Mouse (Mus musculus) neural tube, embryonic 11.5 days (tissue): ENCODE data around the gene Fibcd1. TPM values are rescaled to one million over a fixed set of nuclear protein-coding genes. Genes with fewer than 3 reads are reported as not detected.

ENCODE experiments used
- ATAC-seq: fragments of 200-750 bp; cut with Nextera tagmentation; 2 replicates; pipeline ENCODE4 v1.8.0; 2017; ENCODE audit warnings: moderate number of reproducible peaks, mild to moderate bottlenecking, moderate TSS enrichment, moderate library complexity; ENCODE audit not compliant: insufficient read depth, low FRiP score, low TSS enrichment
- DNase-seq: peaks from one replicate; pipeline ENCODE4 v3.0.0-alpha.2; 2015; ENCODE audit warnings: low spot score
- H3K27ac ChIP-seq: fragments of 300-500 bp; sonication (generic); 2 replicates; pipeline ENCODE4 v1.5.1; 2014; ENCODE audit warnings: low read depth, mild to moderate bottlenecking, low read length
- H3K27me3 ChIP-seq: fragments of 300-500 bp; sonication (generic); 2 replicates; pipeline ENCODE4 v1.6.1; 2014; ENCODE audit warnings: mild to moderate bottlenecking, low read length, mixed read lengths; ENCODE audit not compliant: control insufficient read depth, insufficient read depth
- H3K36me3 ChIP-seq: fragments of 300-500 bp; sonication (generic); 2 replicates; pipeline ENCODE4 v1.6.1; 2014; ENCODE audit warnings: mild to moderate bottlenecking, low read length, moderate library complexity, mixed read lengths; ENCODE audit not compliant: control insufficient read depth, insufficient read depth
- H3K4me1 ChIP-seq: fragments of 300-500 bp; sonication (generic); 2 replicates; pipeline ENCODE4 v1.6.1; 2014; ENCODE audit warnings: low read length, mixed read lengths; ENCODE audit not compliant: control insufficient read depth, insufficient read depth
- H3K4me2 ChIP-seq: fragments of 300-500 bp; sonication (generic); 2 replicates; pipeline ENCODE4 v1.6.1; 2014; ENCODE audit warnings: low read depth, mild to moderate bottlenecking, moderate library complexity
- H3K4me3 ChIP-seq: fragments of 300-500 bp; sonication (generic); 2 replicates; pipeline ENCODE4 v1.5.1; 2014; ENCODE audit warnings: low read depth, low read length
- H3K9ac ChIP-seq: fragments of 300-500 bp; sonication (generic); 2 replicates; pipeline ENCODE4 v1.6.1; 2014; ENCODE audit warnings: mild to moderate bottlenecking, low read length
- H3K9me3 ChIP-seq: fragments of 300-500 bp; sonication (generic); 2 replicates; pipeline ENCODE4 v1.6.1; 2016; ENCODE audit warnings: low read length; ENCODE audit not compliant: control insufficient read depth
- WGBS: fragments of 180-500 bp; shearing (Covaris S2); extraction: QIAGEN DNeasy Blood & Tissue Kit; methylation state at CpG from one replicate; pipeline ENCODE4 v1.1.7; 2014; 5-methylcytosine and 5-hydroxymethylcytosine counted together
- polyA plus RNA-seq: library from polyadenylated mRNA; unstranded; fragments of >200 nt; fragmentation: Nextera tagmentation; extraction: Ambion mirVana; gene quantifications from 2 replicates; pipeline ENCODE4 v1.2.1, GENCODE M21; 2014

The Fibcd1 gene
- polyA plus RNA-seq, 1 experiment from 2014 or later: 1.2 TPM

DNA sequence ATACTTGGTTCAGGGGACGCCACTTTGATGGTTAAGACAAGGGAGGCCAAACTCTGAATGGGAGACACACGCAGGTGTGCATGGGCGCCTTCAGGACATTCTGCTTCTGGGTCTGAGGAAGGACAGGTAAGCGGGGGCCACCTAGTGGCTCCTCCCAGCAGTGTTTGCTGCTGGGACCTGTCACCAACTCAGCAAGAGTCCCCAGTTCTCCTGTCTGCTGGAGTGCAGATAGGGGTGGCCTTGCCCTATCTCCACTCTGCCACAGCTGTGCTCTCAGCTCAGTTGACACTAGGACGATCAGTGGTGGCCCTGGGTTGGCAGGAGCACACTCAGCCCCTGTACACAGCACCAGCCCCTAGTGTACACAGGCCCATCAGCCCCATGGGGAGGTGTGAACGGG lies 2.1 kb upstream of the Fibcd1 start:
- WGBS: 17% methylated on average over 6 of the region's 6 CpGs

GRCm38 (mm10) chr2:31846692-31847660 lies 1.2 kb upstream of the Fibcd1 start:
- 4% methylated on average over 34 of the region's 35 CpGs for WGBS
- no peaks in the 10 kb centered on the region for H3K36me3 ChIP-seq
- H3K4me2 ChIP-seq: peak overlapping the region; percentile 90
- H3K27me3 ChIP-seq: peaks cover 36% of the 10 kb centered on the region
- no peaks in the 10 kb centered on the region for H3K9me3 ChIP-seq
- H3K4me1 ChIP-seq: peaks cover 12% of the 10 kb centered on the region
- no peak overlapping the region for H3K27ac ChIP-seq
- ATAC-seq (no peak), DNase-seq (no peak)
- H3K9ac ChIP-seq: peak overlapping the region; percentile 41; the same call in 1 of the 2 replicates
- peak overlapping the region; percentile 50 for H3K4me3 ChIP-seq

More for the DNA sequence above, 2.1 kb upstream of the Fibcd1 start:
- Histone ChIP-seq H3K36me3 (no peaks in the 10 kb centered on the region), H3K9me3 (no peaks in the 10 kb centered on the region), H3K27me3 (peaks cover 36% of the 10 kb centered on the region), H3K4me2 (no peak overlapping the region), H3K4me1 (peaks cover 12% of the 10 kb centered on the region), H3K4me3 (no peak overlapping the region), H3K27ac (no peak overlapping the region), H3K9ac (no peak overlapping the region)
- ATAC-seq (no peak), DNase-seq (no peak)

DNA sequence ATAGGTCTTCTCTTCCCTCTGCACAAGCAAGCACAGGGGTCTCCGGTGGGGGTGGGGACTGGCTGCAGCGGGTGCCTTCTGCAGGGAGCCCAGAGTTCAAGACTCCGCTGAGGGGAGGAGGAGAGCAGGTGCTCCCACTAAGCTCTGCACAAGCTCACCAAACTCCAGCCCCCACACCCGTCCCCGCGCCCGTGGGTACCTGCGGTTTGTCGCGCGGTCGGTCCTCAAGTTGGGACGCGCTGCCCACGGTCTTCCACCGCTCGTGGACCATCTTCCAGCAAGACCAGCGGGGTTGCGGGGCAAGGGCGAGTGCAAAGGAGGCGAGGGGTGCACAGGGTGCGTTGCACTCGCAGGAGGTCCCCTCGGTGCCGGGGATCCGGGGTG lies 301 bp downstream of the Fibcd1 start:
- peaks cover 12% of the 10 kb centered on the region for H3K4me1 ChIP-seq
- ATAC-seq (no peak), DNase-seq (no peak)
- no peak overlapping the region for H3K27ac ChIP-seq
- peak overlapping the region; percentile 90 for H3K4me2 ChIP-seq
- H3K9ac ChIP-seq: peak overlapping the region; percentile 41
- H3K36me3 ChIP-seq: no peaks in the 10 kb centered on the region
- H3K4me3 ChIP-seq: peak overlapping the region; percentile 50
- 2% methylated on average over 22 of the region's 26 CpGs for whole genome bisulfite sequencing
- peaks cover 36% of the 10 kb centered on the region for H3K27me3 ChIP-seq
- no peaks in the 10 kb centered on the region for H3K9me3 ChIP-seq

GRCm38 (mm10) chr2:31844729-31845136 lies 1.1 kb downstream of the Fibcd1 start:
- no peak overlapping the region for H3K9ac ChIP-seq
- peaks cover 12% of the 10 kb centered on the region for H3K4me1 ChIP-seq
- no peak overlapping the region for H3K4me3 ChIP-seq
- no peaks in the 10 kb centered on the region for H3K36me3 ChIP-seq
- no peak; the same call in 1 of the 2 replicates for ATAC-seq
- H3K27ac ChIP-seq: no peak overlapping the region
- H3K27me3 ChIP-seq: peaks cover 36% of the 10 kb centered on the region
- 2% methylated on average over 10 of the region's 10 CpGs for WGBS
- no peaks in the 10 kb centered on the region for H3K9me3 ChIP-seq
- DNase-seq: peak; percentile 48
- no peak overlapping the region for H3K4me2 ChIP-seq

DNA sequence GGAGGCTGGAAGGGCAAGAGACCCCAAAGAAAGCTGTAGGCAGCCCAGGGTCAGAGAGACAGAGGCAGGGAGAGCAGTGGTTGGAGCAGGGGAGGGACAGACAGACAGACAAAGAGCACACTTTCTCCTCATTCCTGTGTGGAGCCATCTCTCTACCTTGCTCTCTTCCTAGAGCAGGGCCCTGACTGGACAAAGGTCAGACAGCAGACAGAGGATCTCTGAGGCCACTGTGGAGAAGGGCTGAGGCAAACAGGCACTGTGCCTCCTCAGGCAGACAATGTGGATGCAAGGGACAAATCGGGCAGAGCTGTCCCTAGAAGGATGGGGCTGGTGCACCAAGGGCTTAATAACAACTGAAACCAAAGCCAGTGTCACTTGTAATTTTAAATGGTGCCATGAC lies 6.9 kb downstream of the Fibcd1 start:
- Histone ChIP-seq H3K9me3 (no peaks in the 10 kb centered on the region), H3K4me1 (peaks cover 4% of the 10 kb centered on the region; the same call in 1 of the 2 replicates), H3K4me2 (no peak overlapping the region), H3K4me3 (no peak overlapping the region), H3K27me3 (no peaks in the 10 kb centered on the region), H3K36me3 (no peaks in the 10 kb centered on the region), H3K9ac (no peak overlapping the region), H3K27ac (no peak overlapping the region)
- no peak for DNase-seq
- WGBS: 44% methylated on average over 1 of the region's 1 CpGs
- no peak for ATAC-seq

DNA sequence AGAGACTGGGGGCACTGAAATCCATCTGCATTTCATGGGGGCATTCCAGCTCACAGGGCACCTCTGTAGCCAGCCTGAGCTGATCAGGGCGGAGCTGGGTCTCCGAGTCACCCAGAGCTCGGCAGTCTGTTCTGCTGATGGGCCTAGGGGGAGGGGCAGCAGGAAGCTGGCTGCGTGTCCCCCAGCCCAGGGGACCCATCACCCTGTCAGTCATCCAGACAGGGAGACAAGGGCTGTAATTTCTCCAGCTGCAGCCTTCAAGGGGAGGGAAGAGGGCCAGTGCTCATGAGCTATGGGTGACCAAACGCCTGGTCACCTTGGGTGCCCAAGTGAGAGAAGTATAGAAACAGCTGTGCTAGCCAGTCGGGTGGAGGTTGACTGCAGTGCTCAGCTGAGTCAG lies 8.8 kb downstream of the Fibcd1 start:
- Histone ChIP-seq H3K36me3 (no peaks in the 10 kb centered on the region), H3K4me2 (no peak overlapping the region), H3K4me3 (no peak overlapping the region), H3K4me1 (peaks cover 4% of the 10 kb centered on the region; the same call in 1 of the 2 replicates), H3K9me3 (no peaks in the 10 kb centered on the region), H3K27me3 (no peaks in the 10 kb centered on the region), H3K27ac (no peak overlapping the region), H3K9ac (no peak overlapping the region; the same call in 1 of the 2 replicates)
- ATAC-seq (no peak), DNase-seq (no peak)
- 36% methylated on average over 6 of the region's 6 CpGs for WGBS

- Histone ChIP-seq H3K4me1 (peaks cover 4% of the 10 kb centered on the region; the same call in 1 of the 2 replicates), H3K27ac (no peak overlapping the region), H3K36me3 (no peaks in the 10 kb centered on the region), H3K4me3 (no peak overlapping the region), H3K9me3 (no peaks in the 10 kb centered on the region), H3K9ac (no peak overlapping the region), H3K4me2 (no peak overlapping the region), H3K27me3 (no peaks in the 10 kb centered on the region)
- WGBS: 65% methylated on average over 10 of the region's 10 CpGs
- ATAC-seq (no peak), DNase-seq (no peak)
These were observed 9.7 kb downstream of the Fibcd1 start for GRCm38 (mm10) chr2:31836091-31836490.

DNA sequence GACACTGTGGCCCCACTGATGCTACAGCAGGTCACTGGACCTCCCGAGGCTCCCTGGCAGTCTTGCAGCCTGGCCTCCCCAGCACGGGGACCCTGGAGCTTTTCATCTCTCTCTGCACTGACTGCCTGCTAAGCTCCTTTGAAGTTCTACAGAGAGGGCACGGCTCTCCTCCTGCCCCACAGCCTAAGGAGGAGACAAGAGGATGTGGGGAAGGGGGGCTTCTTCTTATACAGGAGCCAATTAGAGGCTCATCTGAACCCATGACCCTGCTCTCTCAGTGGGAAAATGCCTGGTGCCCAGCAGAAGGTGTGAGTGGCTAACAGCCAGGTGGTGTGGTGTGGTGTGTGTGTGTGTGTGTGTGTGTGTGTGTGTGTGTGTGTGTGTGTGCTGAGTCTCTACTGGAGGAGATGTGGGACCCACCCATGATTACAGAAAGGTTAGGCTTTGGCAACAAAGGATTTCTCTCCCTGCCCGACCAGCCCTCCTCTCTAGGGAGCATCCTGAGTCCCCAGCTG lies 17.4 kb downstream of the Fibcd1 start:
- ATAC-seq (no peak), DNase-seq (no peak)
- Histone ChIP-seq H3K9me3 (no peaks in the 10 kb centered on the region), H3K9ac (no peak overlapping the region; the same call in 1 of the 2 replicates), H3K4me2 (no peak overlapping the region), H3K27me3 (0 out of 2 replicates have a peak, but pooled peaks cover 2% of the 10 kb centered on the region), H3K4me3 (no peak overlapping the region), H3K36me3 (no peaks in the 10 kb centered on the region), H3K4me1 (peaks cover 2% of the 10 kb centered on the region; the same call in 1 of the 2 replicates), H3K27ac (no peak overlapping the region)
- WGBS: 10% methylated on average over 4 of the region's 4 CpGs
